Mouse (Mus musculus) heart, postnatal 4 days (tissue): ENCODE measurements around the gene Gm49776. TPM values are rescaled to one million over a fixed set of nuclear protein-coding genes. Genes with fewer than 3 reads are reported as not detected.

Experiments
- DNase-seq: peaks from one replicate; pipeline ENCODE4 v3.0.0; 2021
- total RNA-seq, 2 experiments: library from RNA; stranded (reverse); gene quantifications; 2 replicates each; pipeline ENCODE4 v1.2.3; 2021

The Gm49776 gene
- total RNA-seq, 2 experiments from 2014 or later, result not detected

GRCm38 (mm10) chr16:18234671-18235388 lies 23.3 kb downstream of the Gm49776 start, which contains the start of gene Zdhhc8:
Zdhhc8 (minus strand) TSS chr16:18235136.
- peak; percentile 83 for DNase-seq

- no peak for DNase-seq
Measured at GRCm38 (mm10) chr16:18233919-18234670, 24.0 kb downstream of the Gm49776 start.

GRCm38 (mm10) chr16:18233451-18233850 lies 24.7 kb downstream of the Gm49776 start:
- no peak for DNase-seq

- no peak for DNase-seq
Measured at GRCm38 (mm10) chr16:18231451-18231850, 26.7 kb downstream of the Gm49776 start.

- no peak for DNase-seq
Measured at GRCm38 (mm10) chr16:18231047-18231446, 27.1 kb downstream of the Gm49776 start.

- no peak for DNase-seq
Measured at GRCm38 (mm10) chr16:18230617-18231016, 27.5 kb downstream of the Gm49776 start.

GRCm38 (mm10) chr16:18229622-18230021 lies 28.5 kb downstream of the Gm49776 start:
- DNase-seq, result peak; percentile 78

- no peak for DNase-seq
Measured at GRCm38 (mm10) chr16:18228856-18229255, 29.3 kb downstream of the Gm49776 start.

GRCm38 (mm10) chr16:18227897-18228422 lies 30.2 kb downstream of the Gm49776 start:
- DNase-seq, result no peak

- no peak for DNase-seq
Measured at GRCm38 (mm10) chr16:18227187-18227586, 30.9 kb downstream of the Gm49776 start.

GRCm38 (mm10) chr16:18222188-18222587 lies 35.9 kb downstream of the Gm49776 start:
- DNase-seq, result no peak

GRCm38 (mm10) chr16:18221543-18221898 lies 36.6 kb downstream of the Gm49776 start:
- no peak for DNase-seq

GRCm38 (mm10) chr16:18220856-18221542 lies 37.1 kb downstream of the Gm49776 start:
- DNase-seq, result no peak

GRCm38 (mm10) chr16:18220001-18220400 lies 38.1 kb downstream of the Gm49776 start:
- DNase-seq, result peak; percentile 51

GRCm38 (mm10) chr16:18218580-18218996 lies 39.5 kb downstream of the Gm49776 start:
- no peak for DNase-seq

- DNase-seq, result no peak
Measured at GRCm38 (mm10) chr16:18217579-18217978, 40.5 kb downstream of the Gm49776 start, which contains the start of gene Ccdc188. Ccdc188 (plus strand) TSS chr16:18217879.

GRCm38 (mm10) chr16:18214858-18215257 lies 43.3 kb downstream of the Gm49776 start:
- no peak for DNase-seq

- DNase-seq, result no peak
Measured at GRCm38 (mm10) chr16:18213689-18214088, 44.4 kb downstream of the Gm49776 start.

GRCm38 (mm10) chr16:18211417-18212171 lies 46.5 kb downstream of the Gm49776 start:
- DNase-seq, result peak; percentile 97

- DNase-seq, result peak; percentile 85
Measured at GRCm38 (mm10) chr16:18210701-18211416, 47.3 kb downstream of the Gm49776 start.

- no peak for DNase-seq
Measured at GRCm38 (mm10) chr16:18203430-18204091, 54.6 kb downstream of the Gm49776 start.
